In genomic region chr11:80566286-80566685, GRCm38 (mm10) we compare ENCODE assay signal across 14 mouse cellular contexts.
DNase-seq lines count a peak whose midpoint lies in the region; ATAC-seq and TF ChIP-seq lines count a peak whose summit lies in the region.
"Had no signal": no experiment of that assay in that cellular context is flagged by ENCODE, and none has a peak within 500 bp of the region (broad histone marks: within the 10 kb centered on the region; RNA-seq: fewer than 3 reads in every experiment).

No protein-coding gene starts in this region.

- peak; percentile 94 for ATAC-seq in frontal cortex, adult (ENCODE audit: low TSS enrichment)
- ATAC-seq in intestine, embryonic 15.5 days: no peak

- intact Hi-C loops in left cerebral cortex, adult 2 months (cut with DNase I): loop anchor here (1.0 to 2.0 kb wide), 3 partner anchors 37 to 79 kb away; no protein-coding TSS in a partner anchor

- no peaks in the 10 kb centered on the region for H3K27me3 ChIP-seq in intestine, embryonic 15.5 days (replicated peaks)
- H3K27me3 ChIP-seq: heart, embryonic 15.5 days; limb, embryonic 13.5 days had no signal

- no peak for TF ChIP-seq CTCF in left cerebral cortex, adult 2 months (IDR thresholded peaks at IDR 0.05)

- peak overlapping the region; percentile 81 for H3K27ac ChIP-seq in left cerebral cortex, adult 2 months
- H3K27ac ChIP-seq in intestine, embryonic 15.5 days: no peak overlapping the region
- H3K27ac ChIP-seq: embryonic facial prominence, embryonic 10.5 days; gastrocnemius, adult 2 months; heart, embryonic 15.5 days; limb, embryonic 13.5 days had no signal

- DNase-seq in frontal cortex, postnatal 14 days (ENCODE audit: low spot score in 2 of 2): no peak
- peak in 1 of 2 experiments; percentile 27 for DNase-seq in left cerebral cortex, adult 2 months (ENCODE audit: extremely low spot score in 1 of 2, low spot score in 2 of 2)
- DNase-seq in left cerebral cortex, adult 11 months (ENCODE audit: low spot score): no peak
- peak; percentile 52 to 64 for DNase-seq in left cerebral cortex, adult 9 months (ENCODE audit: low spot score in 2 of 2)
- peak; percentile 21 for DNase-seq in retina, postnatal 1 day
- no peak for DNase-seq in T-cell, adult 2 months (ENCODE audit: low spot score)
- DNase-seq: gastrocnemius, adult 2 months; thymus, adult 2 months had no signal

- no peak overlapping the region for H3K9ac ChIP-seq in intestine, embryonic 15.5 days
- H3K9ac ChIP-seq: heart, embryonic 15.5 days; limb, embryonic 13.5 days had no signal

- no peak overlapping the region for H3K4me2 ChIP-seq in intestine, embryonic 15.5 days (replicated peaks)
- H3K4me2 ChIP-seq: heart, embryonic 15.5 days; limb, embryonic 13.5 days had no signal

- H3K4me1 ChIP-seq in intestine, embryonic 15.5 days (replicated peaks): no peaks in the 10 kb centered on the region
- H3K4me1 ChIP-seq: limb, embryonic 13.5 days had no signal

- WGBS in intestine, embryonic 15.5 days: 85% methylated on average over 3 of the region's 3 CpGs

- H3K4me3 ChIP-seq in left cerebral cortex, adult 2 months: no peak overlapping the region
- no peak overlapping the region for H3K4me3 ChIP-seq in intestine, embryonic 15.5 days (replicated peaks)
- H3K4me3 ChIP-seq: embryonic facial prominence, embryonic 10.5 days; erythroblast, embryonic 14.5 days; gastrocnemius, adult 2 months; heart, embryonic 15.5 days; limb, embryonic 13.5 days had no signal

- H3K9me3 ChIP-seq in intestine, embryonic 15.5 days: no peaks in the 10 kb centered on the region
- H3K9me3 ChIP-seq: embryonic facial prominence, embryonic 10.5 days; heart, embryonic 15.5 days; limb, embryonic 13.5 days had no signal

- no peaks in the 10 kb centered on the region for H3K36me3 ChIP-seq in intestine, embryonic 15.5 days
- H3K36me3 ChIP-seq: embryonic facial prominence, embryonic 10.5 days; heart, embryonic 15.5 days; limb, embryonic 13.5 days had no signal

Comparison
In these comparisons a context has a peak if more than half of its experiments do, and no peak if none do; other contexts are left out.
1. DNase-seq: peak in left cerebral cortex, adult 9 months (2 of 2) and retina, postnatal 1 day (single experiment); none in frontal cortex, postnatal 14 days (0 of 2), left cerebral cortex, adult 11 months (single experiment) and T-cell, adult 2 months (single experiment).